Mouse (Mus musculus): ENCODE measurements at regions not wholly inside any gene's neighbourhood (a gene's known extent, or its start where the extent isn't known, plus 50 kb on each side); places are given as distances from the start of the nearest gene placed in this dataset.
"Not testable (repeated sequence)": the region's sequence is repeated elsewhere in the genome, so short reads cannot be mapped to it uniquely, and the experiment has no call there.

DNA sequence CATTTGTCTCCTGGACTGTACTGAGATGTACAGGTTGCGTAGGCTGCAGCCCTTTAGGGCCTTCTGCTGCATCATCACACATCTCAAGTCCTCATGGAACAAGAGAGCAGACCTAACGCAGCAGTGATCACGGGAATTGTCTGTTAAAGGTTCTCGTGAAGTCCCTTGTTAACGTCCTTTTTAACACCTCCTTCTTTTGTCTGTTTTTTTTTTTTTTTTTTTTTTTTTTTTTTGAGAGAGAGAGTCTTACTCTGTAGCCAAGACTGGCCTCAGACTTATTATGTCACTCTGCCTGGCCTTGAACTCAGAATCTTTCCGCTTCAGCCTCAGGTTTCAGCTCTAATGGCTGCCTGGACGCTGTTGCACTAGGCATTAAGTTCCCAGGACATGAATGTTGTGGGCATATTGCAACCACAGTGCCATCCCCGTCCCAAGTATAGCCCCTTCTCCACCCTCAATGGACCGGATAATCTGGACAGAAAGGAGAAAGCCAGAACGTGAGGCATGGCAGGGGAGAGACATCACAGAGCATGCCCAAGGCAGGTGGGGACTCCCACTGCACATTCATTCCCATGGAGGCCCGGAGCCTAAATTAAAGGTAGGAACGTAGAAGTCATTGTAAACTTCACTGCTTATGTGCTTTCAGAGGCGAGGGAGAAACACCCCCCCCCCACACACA, 101.3 kb upstream of the Gm9887 start:
- H3K27ac ChIP-seq (ENCODE audit: insufficient read depth, low read depth, low read length): peak overlapping the region; percentile 21
- no peak for TF ChIP-seq CTCF (IDR thresholded peaks at IDR 0.05; ENCODE audit: low read depth, low read length)
- TF ChIP-seq POLR2A (IDR thresholded peaks at IDR 0.05; ENCODE audit: borderline replicate concordance, low read depth, low read length): no peak
- H3K4me3 ChIP-seq (ENCODE audit: insufficient read depth, low read length): no peak overlapping the region
- H3K4me1 ChIP-seq (ENCODE audit: control insufficient read depth, insufficient read depth, low read length): peaks cover 42% of the 10 kb centered on the region

DNA sequence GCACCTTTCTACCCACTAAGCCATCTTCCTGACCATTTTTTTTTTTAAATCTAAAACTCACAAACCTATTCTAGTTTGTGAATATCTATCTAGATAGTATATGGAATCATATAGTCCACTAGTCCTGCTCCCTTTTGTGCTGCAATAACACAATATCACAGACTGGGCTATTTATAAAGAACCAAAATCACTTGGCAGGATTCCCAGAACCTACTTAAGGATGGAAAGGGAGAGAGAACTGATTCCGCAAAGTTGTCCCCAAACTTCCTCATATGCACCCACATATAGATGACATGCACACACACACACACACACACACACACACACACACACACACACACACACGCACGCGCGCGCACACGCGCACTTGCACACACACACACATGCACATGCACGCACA, 100.7 kb upstream of the Gm9887 start:
- H3K27ac ChIP-seq (ENCODE audit: insufficient read depth, low read depth, low read length): peak overlapping the region; percentile 71
- TF ChIP-seq CTCF (IDR thresholded peaks at IDR 0.05; ENCODE audit: low read depth, low read length) (no peak), POLR2A (IDR thresholded peaks at IDR 0.05; ENCODE audit: borderline replicate concordance, low read depth, low read length) (no peak)
- H3K4me3 ChIP-seq (ENCODE audit: insufficient read depth, low read length): no peak overlapping the region
- peaks cover 45% of the 10 kb centered on the region for H3K4me1 ChIP-seq (ENCODE audit: control insufficient read depth, insufficient read depth, low read length)

DNA sequence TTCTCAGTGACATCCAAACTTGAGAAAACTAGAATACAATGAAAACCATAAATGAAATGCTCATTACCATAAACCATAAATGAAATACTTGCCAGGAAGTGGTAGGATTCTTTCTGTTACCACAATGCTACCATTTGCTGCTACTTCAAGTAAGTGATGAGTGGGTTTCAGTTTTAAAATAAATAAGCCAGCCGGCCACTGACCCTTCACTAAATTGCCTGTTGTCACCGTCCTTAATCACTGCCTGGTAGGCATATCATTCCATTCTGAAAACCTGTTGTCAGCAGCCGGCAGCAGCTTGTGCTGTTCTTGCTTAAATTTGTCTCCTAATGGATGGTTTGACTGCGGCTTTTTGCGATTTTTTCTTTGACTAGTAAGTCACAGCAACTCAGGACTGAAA, 99.6 kb upstream of the Gm9887 start:
- TF ChIP-seq CTCF (IDR thresholded peaks at IDR 0.05; ENCODE audit: low read depth, low read length) (no peak), POLR2A (IDR thresholded peaks at IDR 0.05; ENCODE audit: borderline replicate concordance, low read depth, low read length) (no peak)
- Histone ChIP-seq H3K27ac (ENCODE audit: insufficient read depth, low read depth, low read length) (no peak overlapping the region), H3K4me3 (ENCODE audit: insufficient read depth, low read length) (no peak overlapping the region), H3K4me1 (ENCODE audit: control insufficient read depth, insufficient read depth, low read length) (peaks cover 53% of the 10 kb centered on the region)

DNA sequence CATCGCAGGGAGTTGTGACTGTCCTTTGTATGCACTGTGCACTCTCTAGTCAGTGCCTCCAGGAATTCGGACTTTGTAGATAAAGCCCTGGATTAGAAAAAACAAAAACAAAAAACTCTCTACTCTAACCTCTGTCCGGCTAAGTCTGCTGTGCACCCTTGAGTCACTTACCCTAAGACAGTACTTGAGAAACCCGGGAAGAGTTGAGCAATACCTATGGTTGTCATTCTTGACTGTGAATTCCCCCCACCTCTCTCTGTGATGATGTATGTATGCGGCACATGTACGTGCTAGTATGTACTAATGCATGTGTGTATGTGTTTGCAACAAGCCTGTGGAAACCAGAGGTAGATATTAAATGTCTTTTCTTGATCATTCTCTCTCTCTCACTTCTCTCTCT, 96.7 kb upstream of the Gm9887 start:
- Histone ChIP-seq H3K4me1 (ENCODE audit: control insufficient read depth, insufficient read depth, low read length) (peaks cover 44% of the 10 kb centered on the region), H3K4me3 (ENCODE audit: insufficient read depth, low read length) (no peak overlapping the region), H3K27ac (ENCODE audit: insufficient read depth, low read depth, low read length) (no peak overlapping the region)
- TF ChIP-seq POLR2A (IDR thresholded peaks at IDR 0.05; ENCODE audit: borderline replicate concordance, low read depth, low read length): no peak
- no peak for TF ChIP-seq CTCF (IDR thresholded peaks at IDR 0.05; ENCODE audit: low read depth, low read length)

DNA sequence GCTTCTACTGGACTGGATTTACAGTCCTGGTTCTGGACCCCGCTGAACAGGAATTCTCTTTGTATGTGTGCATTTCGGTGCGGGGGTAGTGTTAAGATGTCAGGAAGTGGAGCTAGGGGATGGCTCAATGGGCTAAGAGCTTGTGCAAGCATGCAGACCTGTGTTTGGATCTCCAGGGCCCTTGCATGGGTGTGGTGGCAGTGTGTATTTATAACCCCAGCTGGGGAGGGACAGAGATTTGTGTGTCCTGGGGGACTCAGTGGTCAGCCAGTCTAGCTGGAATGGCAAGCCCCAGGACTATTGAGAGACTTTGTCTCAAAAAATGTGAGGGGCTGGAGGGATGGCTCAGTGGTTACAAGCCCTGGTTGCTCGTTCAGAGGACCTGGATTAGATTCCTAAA, 95.1 kb upstream of the Gm9887 start:
- Histone ChIP-seq H3K4me1 (ENCODE audit: control insufficient read depth, insufficient read depth, low read length) (peaks cover 37% of the 10 kb centered on the region), H3K27ac (ENCODE audit: insufficient read depth, low read depth, low read length) (no peak overlapping the region)
- no peak for TF ChIP-seq CTCF (IDR thresholded peaks at IDR 0.05; ENCODE audit: low read depth, low read length)
- TF ChIP-seq POLR2A (IDR thresholded peaks at IDR 0.05; ENCODE audit: borderline replicate concordance, low read depth, low read length): no peak

DNA sequence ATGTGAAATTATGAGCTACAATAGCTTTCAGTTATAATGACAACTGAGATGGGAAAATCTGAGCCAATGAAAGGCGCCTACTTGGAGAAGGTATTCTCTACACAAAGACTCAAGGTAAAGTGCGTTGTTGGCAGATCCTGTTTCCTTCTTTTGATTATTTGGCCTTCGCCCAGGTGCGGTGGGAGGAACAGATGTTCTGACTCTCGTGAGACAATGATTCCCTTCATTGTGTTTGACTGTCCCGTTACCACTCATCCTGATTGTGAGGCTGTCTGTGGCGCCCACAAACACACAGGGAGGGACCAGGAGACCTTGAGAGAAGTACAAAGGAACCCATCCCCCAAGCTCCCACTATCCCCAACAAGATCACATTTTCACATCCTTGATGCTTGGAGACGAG, 92.6 kb upstream of the Gm9887 start:
- TF ChIP-seq POLR2A (IDR thresholded peaks at IDR 0.05; ENCODE audit: borderline replicate concordance, low read depth, low read length) (no peak), CTCF (IDR thresholded peaks at IDR 0.05; ENCODE audit: low read depth, low read length) (no peak)
- Histone ChIP-seq H3K27ac (ENCODE audit: insufficient read depth, low read depth, low read length) (no peak overlapping the region), H3K4me1 (ENCODE audit: control insufficient read depth, insufficient read depth, low read length) (peaks cover 44% of the 10 kb centered on the region), H3K4me3 (ENCODE audit: insufficient read depth, low read length) (no peak overlapping the region)

More for the DNA sequence above, 95.1 kb upstream of the Gm9887 start:
- H3K4me3 ChIP-seq (ENCODE audit: insufficient read depth, low read length): no peak overlapping the region

DNA sequence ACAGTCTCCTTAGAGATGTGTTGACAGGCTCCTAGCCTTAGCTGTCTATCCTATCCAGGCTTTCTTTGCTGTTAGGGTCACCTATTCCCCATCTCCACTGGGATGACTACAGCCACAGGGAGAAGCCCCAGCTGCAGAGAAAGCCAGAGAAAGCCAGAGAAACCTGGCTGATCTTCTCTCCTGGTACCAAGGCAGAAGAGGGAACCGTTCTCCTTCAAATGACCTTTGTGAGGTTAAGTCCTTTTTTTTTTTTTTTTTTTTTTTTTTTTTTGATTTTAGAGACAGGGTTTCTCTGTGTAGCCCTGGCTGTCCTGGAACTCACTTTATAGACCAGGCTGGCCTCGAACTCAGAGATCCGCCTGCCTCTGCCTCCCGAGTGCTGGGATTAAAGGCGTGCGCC, 91.1 kb upstream of the Gm9887 start:
- H3K4me1 ChIP-seq (ENCODE audit: control insufficient read depth, insufficient read depth, low read length): peaks cover 47% of the 10 kb centered on the region
- H3K4me3 ChIP-seq (ENCODE audit: insufficient read depth, low read length); H3K27ac ChIP-seq (ENCODE audit: insufficient read depth, low read depth, low read length): not testable (repeated sequence)

DNA sequence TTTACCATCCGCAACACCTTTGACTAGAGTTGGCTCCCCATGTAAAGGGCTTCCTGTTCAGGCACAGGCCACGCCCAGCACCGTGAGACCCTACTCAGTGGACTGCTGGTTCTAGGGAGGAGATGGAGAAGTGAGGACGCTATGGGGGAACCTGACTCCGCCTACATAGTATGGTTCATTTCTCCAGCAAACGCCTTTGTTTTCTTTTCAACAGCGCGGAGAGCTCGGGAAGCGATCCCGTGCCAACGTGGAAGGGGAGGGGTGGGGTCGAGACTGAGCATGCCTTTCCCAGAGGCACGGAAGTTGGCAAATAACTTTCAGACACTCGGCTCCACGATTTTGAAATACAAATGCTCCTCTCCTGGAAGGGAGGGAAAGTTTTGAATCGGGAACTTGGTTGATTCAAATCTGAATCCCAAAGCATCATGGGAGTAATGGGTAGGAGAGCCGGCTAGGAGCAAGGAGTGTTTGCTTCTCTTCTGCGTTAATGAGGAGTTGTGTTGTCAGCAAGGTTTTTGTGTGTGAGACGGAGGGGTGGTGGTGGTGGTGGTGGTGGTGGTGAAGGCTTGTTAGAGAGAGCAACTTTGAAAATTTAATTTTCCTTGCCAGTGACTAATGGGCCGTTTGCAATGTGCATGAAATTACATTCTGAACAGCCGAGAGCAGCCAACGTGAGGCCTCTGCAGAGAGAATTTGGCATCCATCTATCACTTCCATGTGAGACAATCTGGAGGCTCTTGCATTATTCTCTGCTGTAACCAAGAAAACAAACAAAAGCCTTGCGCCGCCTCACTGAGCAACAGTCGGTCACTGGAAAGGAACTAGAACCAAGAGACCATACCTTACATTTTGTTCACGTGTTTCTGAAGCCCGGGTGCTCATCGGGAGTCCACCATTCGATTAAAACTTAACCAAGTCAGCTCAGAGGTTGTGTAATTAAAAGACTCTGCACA, 89.9 kb upstream of the Gm9887 start:
- Histone ChIP-seq H3K4me3 (ENCODE audit: insufficient read depth, low read length) (peak overlapping the region; percentile 39), H3K4me1 (ENCODE audit: control insufficient read depth, insufficient read depth, low read length) (peaks cover 52% of the 10 kb centered on the region), H3K27ac (ENCODE audit: insufficient read depth, low read depth, low read length) (peak overlapping the region; percentile 73)
- no peak for TF ChIP-seq CTCF (IDR thresholded peaks at IDR 0.05; ENCODE audit: low read depth, low read length)
- peak; percentile 30; the same call in 1 of the 2 replicates for TF ChIP-seq POLR2A (IDR thresholded peaks at IDR 0.05; ENCODE audit: borderline replicate concordance, low read depth, low read length)

DNA sequence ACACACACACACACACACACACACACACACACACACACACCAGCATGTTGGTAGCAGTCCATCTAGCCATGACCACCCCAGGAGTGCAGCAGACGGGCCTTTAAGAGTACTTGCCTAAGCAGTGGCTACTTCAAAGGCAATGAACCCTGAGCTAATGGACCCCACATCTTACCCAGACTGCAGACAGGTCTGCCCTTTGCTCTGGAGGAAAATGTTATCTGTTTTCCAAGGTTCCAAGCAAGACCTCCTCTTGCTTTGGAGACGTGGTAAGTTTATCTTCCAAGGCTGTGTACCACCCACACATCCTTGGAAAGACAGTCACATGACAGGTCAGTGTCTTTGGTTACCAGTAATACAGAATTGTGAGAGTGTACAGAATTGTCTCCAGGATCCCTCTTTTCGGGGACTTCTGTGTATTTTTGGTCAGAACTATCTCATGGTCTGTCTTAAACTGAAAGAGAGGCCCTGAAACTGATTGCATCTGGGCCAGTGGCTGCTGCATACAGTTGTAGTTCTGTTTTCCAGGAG, 88.4 kb upstream of the Gm9887 start:
- no peak for TF ChIP-seq POLR2A (IDR thresholded peaks at IDR 0.05; ENCODE audit: borderline replicate concordance, low read depth, low read length)
- TF ChIP-seq CTCF (IDR thresholded peaks at IDR 0.05; ENCODE audit: low read depth, low read length): no peak
- peaks cover 57% of the 10 kb centered on the region for H3K4me1 ChIP-seq (ENCODE audit: control insufficient read depth, insufficient read depth, low read length)
- H3K4me3 ChIP-seq (ENCODE audit: insufficient read depth, low read length): no peak overlapping the region
- no peak overlapping the region for H3K27ac ChIP-seq (ENCODE audit: insufficient read depth, low read depth, low read length)

Measured in bone marrow macrophage, adult 2 months (primary cell).